Mouse (Mus musculus): Measurements from ENCODE around the gene Fam71b. TPM values are rescaled to one million over a fixed set of nuclear protein-coding genes. Genes with fewer than 3 reads are reported as not detected.

The Fam71b gene
- polyA plus RNA-seq, 1 experiment: not detected

DNA sequence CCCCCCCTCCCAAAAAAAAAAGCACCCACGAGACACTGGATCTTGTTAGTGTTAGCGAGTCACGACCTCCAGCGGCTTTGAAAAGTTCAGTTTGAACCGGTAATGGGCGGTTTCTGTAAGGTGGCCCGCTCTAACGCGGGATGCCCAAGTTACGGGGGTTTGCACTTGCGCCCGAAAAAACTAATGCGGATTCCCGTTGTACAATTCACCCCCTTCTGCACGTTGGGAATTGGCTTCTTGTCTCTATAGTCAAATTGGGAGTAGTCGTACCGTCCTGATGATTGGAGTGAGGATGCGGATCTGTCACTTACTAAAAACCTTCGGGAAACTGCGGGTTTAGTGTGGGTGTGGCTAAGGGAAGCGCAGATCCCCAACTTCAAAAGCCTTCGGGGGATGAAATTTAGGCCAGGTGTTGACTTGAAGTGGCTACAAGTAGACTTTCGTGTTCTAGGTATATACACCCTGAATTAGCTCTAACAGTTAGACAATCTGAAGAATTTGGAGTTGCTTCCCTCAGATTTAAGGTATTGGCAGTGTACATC lies 41.2 kb downstream of the Fam71b start:
- no peak overlapping the region for H3K27ac ChIP-seq (ENCODE audit: insufficient read depth, low read length)
- H3K4me3 ChIP-seq (replicated peaks; ENCODE audit: insufficient read depth, low read depth, low read length): peak overlapping the region; percentile 71
- no peaks in the 10 kb centered on the region for H3K27me3 ChIP-seq (ENCODE audit: control insufficient read depth, insufficient read depth, low read length)
- no peak for TF ChIP-seq POLR2A (IDR thresholded peaks at IDR 0.05; ENCODE audit: borderline replicate concordance, insufficient read depth, low read length)
- TF ChIP-seq CTCF (IDR thresholded peaks at IDR 0.05; ENCODE audit: borderline replicate concordance, insufficient read depth, low read depth, low read length): no peak
- DNase-seq: peak in 1 of 2 experiments; percentile 14
- H3K4me1 ChIP-seq (ENCODE audit: control insufficient read depth, insufficient read depth, low read length): peaks cover 2% of the 10 kb centered on the region; the same call in 1 of the 2 replicates
- 1% methylated on average over 23 of the region's 23 CpGs for WGBS

- Histone ChIP-seq H3K27ac (ENCODE audit: insufficient read depth, low read length) (no peak overlapping the region), H3K4me3 (replicated peaks; ENCODE audit: insufficient read depth, low read depth, low read length) (no peak overlapping the region), H3K4me1 (ENCODE audit: control insufficient read depth, insufficient read depth, low read length) (peaks cover 2% of the 10 kb centered on the region; the same call in 1 of the 2 replicates), H3K27me3 (ENCODE audit: control insufficient read depth, insufficient read depth, low read length) (no peaks in the 10 kb centered on the region)
- TF ChIP-seq CTCF (IDR thresholded peaks at IDR 0.05; ENCODE audit: borderline replicate concordance, insufficient read depth, low read depth, low read length) (no peak), POLR2A (IDR thresholded peaks at IDR 0.05; ENCODE audit: borderline replicate concordance, insufficient read depth, low read length) (no peak)
- 91% methylated on average over 5 of the region's 5 CpGs for WGBS
- no peak for DNase-seq
These were observed 42.7 kb downstream of the Fam71b start for GRCm38 (mm10) chr11:46439005-46439543.

- Histone ChIP-seq H3K27me3 (ENCODE audit: control insufficient read depth, insufficient read depth, low read length) (no peaks in the 10 kb centered on the region), H3K4me3 (replicated peaks; ENCODE audit: insufficient read depth, low read depth, low read length) (no peak overlapping the region), H3K27ac (ENCODE audit: insufficient read depth, low read length) (no peak overlapping the region), H3K4me1 (ENCODE audit: control insufficient read depth, insufficient read depth, low read length) (peaks cover 2% of the 10 kb centered on the region; the same call in 1 of the 2 replicates)
- DNase-seq: no peak
- TF ChIP-seq CTCF (IDR thresholded peaks at IDR 0.05; ENCODE audit: borderline replicate concordance, insufficient read depth, low read depth, low read length) (no peak), POLR2A (IDR thresholded peaks at IDR 0.05; ENCODE audit: borderline replicate concordance, insufficient read depth, low read length) (no peak)
- 95% methylated on average over 1 of the region's 1 CpGs for WGBS
These were observed 45.4 kb downstream of the Fam71b start for GRCm38 (mm10) chr11:46441774-46442173.

GRCm38 (mm10) chr11:46443152-46443551 lies 46.8 kb downstream of the Fam71b start:
- no peak for TF ChIP-seq POLR2A (IDR thresholded peaks at IDR 0.05; ENCODE audit: borderline replicate concordance, insufficient read depth, low read length)
- no peak for TF ChIP-seq CTCF (IDR thresholded peaks at IDR 0.05; ENCODE audit: borderline replicate concordance, insufficient read depth, low read depth, low read length)
- no peak for DNase-seq
- Histone ChIP-seq H3K4me1 (ENCODE audit: control insufficient read depth, insufficient read depth, low read length) (no peaks in the 10 kb centered on the region; the same call in 1 of the 2 replicates), H3K27me3 (ENCODE audit: control insufficient read depth, insufficient read depth, low read length) (no peaks in the 10 kb centered on the region), H3K27ac (ENCODE audit: insufficient read depth, low read length) (no peak overlapping the region), H3K4me3 (replicated peaks; ENCODE audit: insufficient read depth, low read depth, low read length) (no peak overlapping the region)
- WGBS: 96% methylated on average over 1 of the region's 1 CpGs

- H3K4me1 ChIP-seq (ENCODE audit: control insufficient read depth, insufficient read depth, low read length): no peaks in the 10 kb centered on the region; the same call in 1 of the 2 replicates
- H3K27ac ChIP-seq (ENCODE audit: insufficient read depth, low read length): no peak overlapping the region
- no peak for DNase-seq
- 92% methylated on average over 5 of the region's 5 CpGs for WGBS
- TF ChIP-seq CTCF (IDR thresholded peaks at IDR 0.05; ENCODE audit: borderline replicate concordance, insufficient read depth, low read depth, low read length): no peak
- H3K27me3 ChIP-seq (ENCODE audit: control insufficient read depth, insufficient read depth, low read length): no peaks in the 10 kb centered on the region
- no peak overlapping the region for H3K4me3 ChIP-seq (replicated peaks; ENCODE audit: insufficient read depth, low read depth, low read length)
These were observed 47.6 kb downstream of the Fam71b start for GRCm38 (mm10) chr11:46443979-46444378.

- WGBS: 93% methylated on average over 6 of the region's 6 CpGs
- TF ChIP-seq POLR2A (IDR thresholded peaks at IDR 0.05; ENCODE audit: borderline replicate concordance, insufficient read depth, low read length): no peak
- no peak for TF ChIP-seq CTCF (IDR thresholded peaks at IDR 0.05; ENCODE audit: borderline replicate concordance, insufficient read depth, low read depth, low read length)
- H3K4me3 ChIP-seq (replicated peaks; ENCODE audit: insufficient read depth, low read depth, low read length): no peak overlapping the region
These were observed 49.8 kb downstream of the Fam71b start for GRCm38 (mm10) chr11:46446150-46446549.

DNA sequence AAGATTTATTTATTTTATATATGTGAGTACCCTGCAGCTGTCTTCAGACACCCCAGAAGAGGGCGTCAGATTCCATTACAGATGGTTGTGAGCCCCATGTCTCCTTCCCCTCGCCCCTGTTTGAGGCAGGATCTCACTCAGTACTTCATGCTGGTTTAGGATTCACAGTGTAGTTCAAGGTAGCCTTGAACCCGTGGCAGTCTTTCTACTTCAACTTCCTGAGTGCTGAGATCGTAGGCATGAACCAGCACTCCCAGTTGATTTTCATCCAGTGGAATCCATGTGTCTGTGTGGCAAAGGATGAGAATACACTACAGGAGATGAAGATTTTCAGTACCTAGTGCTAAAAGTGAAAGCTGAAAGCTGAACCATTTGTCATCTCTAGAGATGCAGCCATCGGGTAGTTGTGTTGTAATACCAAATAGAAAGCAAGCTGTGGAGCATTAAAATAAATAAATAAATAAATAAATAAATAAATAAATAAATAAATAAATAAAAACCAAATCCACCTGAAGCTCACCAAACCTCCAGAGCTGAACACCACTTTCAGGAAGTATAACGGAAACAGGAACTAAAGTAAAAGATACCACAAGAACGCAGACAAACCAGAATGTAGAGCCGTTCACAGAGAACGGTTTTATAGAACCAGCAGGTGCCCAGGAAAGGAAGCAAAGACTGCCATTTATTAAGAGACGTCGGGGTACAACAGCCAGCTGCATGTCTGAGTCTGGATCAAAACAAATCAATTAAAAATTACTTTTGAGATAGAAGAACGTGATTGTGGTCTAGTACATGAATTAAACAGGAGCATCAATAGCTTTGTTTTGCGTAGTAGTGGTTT lies 51.5 kb downstream of the Fam71b start:
- WGBS: 82% methylated on average over 13 of the region's 13 CpGs
- Histone ChIP-seq H3K4me3 (replicated peaks; ENCODE audit: insufficient read depth, low read depth, low read length) (no peak overlapping the region), H3K27ac (ENCODE audit: insufficient read depth, low read length) (no peak overlapping the region), H3K4me1 (ENCODE audit: control insufficient read depth, insufficient read depth, low read length) (no peaks in the 10 kb centered on the region), H3K27me3 (ENCODE audit: control insufficient read depth, insufficient read depth, low read length) (no peaks in the 10 kb centered on the region)
- TF ChIP-seq CTCF (IDR thresholded peaks at IDR 0.05; ENCODE audit: borderline replicate concordance, insufficient read depth, low read depth, low read length): no peak
- TF ChIP-seq POLR2A (IDR thresholded peaks at IDR 0.05; ENCODE audit: borderline replicate concordance, insufficient read depth, low read length): no peak
- DNase-seq: no peak

More at GRCm38 (mm10) chr11:46446150-46446549, 49.8 kb downstream of the Fam71b start:
- Histone ChIP-seq H3K4me1 (ENCODE audit: control insufficient read depth, insufficient read depth, low read length) (no peaks in the 10 kb centered on the region), H3K27ac (ENCODE audit: insufficient read depth, low read length) (no peak overlapping the region), H3K27me3 (ENCODE audit: control insufficient read depth, insufficient read depth, low read length) (no peaks in the 10 kb centered on the region)
- DNase-seq: no peak
